Mouse (Mus musculus) ZHBTc4 (cell line): ENCODE measurements at regions not wholly inside any gene's neighbourhood (a gene's known extent, or its start where the extent isn't known, plus 50 kb on each side); places are given as distances from the start of the nearest gene placed in this dataset.

ENCODE experiments used
- DNase-seq: peaks from one replicate; pipeline ENCODE4 v3.0.0-alpha.2; 2011; ENCODE audit warnings: low read depth, low spot score

GRCm38 (mm10) chr12:102057979-102058378 lies 70.6 kb upstream of the Slc24a4 start:
- DNase-seq = no peak

- no peak for DNase-seq
Observed at GRCm38 (mm10) chr12:102058428-102058827, 70.1 kb upstream of the Slc24a4 start.

DNA sequence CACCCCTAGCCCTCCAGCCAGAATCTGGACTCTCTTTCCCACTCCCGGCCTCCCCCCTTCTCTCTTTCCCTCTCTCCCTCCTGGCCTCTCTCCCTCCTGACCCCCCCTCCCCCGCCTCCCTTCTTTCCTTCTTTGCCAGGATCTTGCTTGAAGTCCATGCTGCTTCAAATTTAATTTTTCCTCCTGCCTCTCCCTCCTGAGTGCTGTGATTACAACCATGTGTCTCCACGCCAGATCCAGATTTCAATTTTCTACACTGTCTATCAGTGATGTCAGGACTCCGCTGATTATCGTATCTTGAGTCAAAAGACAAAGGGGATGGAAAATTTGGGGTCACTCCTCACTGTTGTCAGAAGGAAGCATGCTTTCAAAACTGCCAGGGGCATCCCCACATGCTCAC lies 67.4 kb upstream of the Slc24a4 start:
- DNase-seq = no peak

DNA sequence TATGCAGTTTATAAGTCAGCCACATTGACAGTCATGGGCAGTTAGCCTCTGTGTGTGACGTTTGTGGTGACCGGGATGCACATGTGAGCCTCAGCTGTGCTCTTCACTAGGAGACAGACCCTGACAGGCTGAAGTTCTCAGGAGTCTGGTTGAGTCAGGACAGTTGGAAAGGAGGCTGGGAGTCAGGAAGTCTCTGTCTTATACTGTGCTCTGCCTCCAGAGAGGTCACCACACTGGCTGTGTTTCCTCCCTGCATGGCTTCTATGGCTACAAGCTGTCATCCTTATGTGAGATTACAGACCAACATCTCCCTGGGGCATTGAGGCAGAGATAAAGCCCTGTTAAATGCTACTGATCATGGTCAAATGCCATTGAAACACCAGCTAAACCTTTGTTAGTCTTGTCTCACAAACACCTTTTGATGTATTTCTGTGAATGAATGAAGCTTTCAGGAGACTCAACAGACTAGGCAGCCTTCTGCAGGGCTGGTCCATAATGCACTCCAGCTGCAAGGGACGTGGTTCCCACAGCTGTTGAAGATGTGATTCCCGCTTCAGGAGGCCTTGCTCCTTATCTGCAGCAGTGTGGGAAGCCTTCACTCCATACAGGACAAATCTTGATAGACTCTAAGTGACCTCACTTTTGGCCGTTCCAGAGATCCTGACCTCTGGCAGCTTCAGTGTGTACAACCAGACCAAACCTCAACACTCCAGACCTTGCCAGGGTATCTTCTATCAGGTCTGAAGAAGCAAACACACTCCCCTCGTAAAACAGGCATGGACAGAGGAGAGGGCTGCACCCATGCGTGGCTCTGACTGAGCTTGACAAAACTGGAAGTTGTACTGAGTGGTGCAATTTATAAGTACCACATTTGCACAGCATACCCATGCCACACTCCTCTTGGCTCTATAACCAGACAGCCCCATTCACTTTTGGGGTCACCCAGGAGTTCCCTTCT lies 66.6 kb upstream of the Slc24a4 start:
- DNase-seq = no peak

GRCm38 (mm10) chr12:102062648-102063047 lies 65.9 kb upstream of the Slc24a4 start:
- no peak for DNase-seq

GRCm38 (mm10) chr12:102063211-102063610 lies 65.3 kb upstream of the Slc24a4 start:
- DNase-seq = no peak

GRCm38 (mm10) chr12:102064710-102065325 lies 63.7 kb upstream of the Slc24a4 start:
- peak; percentile 19 for DNase-seq

GRCm38 (mm10) chr12:102067685-102068084 lies 60.8 kb upstream of the Slc24a4 start:
- DNase-seq = no peak

DNA sequence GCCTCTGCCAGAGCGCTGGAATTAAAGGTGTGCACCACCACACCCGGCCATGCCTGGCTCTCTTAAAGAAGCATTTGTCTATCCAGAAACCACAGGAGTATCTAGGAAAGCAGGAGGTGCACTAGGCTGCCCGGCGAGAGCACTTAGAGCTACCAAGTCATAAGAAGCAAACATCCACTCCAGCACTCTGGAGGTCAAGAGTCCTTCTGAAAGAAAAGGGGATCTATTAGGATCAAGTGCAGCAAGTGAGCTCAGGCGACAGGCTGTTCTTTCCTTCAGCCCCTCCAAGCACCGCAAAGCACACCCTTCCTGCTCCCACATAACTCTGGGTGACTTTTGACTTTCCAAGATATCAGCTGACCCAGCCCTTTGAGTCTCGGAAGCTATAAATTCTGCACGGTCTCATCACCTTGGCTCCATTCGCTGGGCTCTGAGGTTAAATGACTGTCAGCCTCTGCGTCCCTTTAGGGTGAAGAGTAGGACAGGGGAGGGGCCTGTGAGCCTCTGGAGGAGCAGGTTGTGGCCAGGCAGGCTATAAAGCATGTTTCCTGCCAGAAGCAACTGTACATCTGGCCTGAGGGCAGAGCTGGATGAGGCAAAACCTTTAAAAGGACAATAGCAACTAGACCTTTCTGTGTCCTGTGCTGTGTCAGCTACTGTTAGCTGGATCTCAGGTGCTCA lies 58.9 kb upstream of the Slc24a4 start:
- DNase-seq = peak; percentile 18

- no peak for DNase-seq
Observed at GRCm38 (mm10) chr12:102071888-102072619, 56.5 kb upstream of the Slc24a4 start.

DNA sequence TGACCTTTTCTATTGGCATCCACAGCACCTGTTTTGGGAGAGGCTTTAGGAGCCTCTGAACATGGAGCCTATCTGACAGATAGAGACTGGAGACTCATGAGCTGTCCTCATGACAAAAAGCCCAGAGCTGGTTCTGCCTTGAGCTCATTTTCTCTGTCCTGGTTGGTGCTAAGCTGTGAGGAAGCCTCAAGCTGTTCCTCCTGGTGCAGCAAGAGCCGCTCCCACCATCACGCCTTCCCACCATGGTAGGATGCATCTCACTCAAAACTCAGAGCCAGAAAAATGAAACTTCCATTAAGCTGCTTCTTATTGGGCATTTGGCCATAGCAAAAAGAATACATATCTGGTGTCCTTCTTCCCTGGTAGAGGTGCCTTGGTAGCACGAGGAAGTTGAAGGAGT lies 55.0 kb upstream of the Slc24a4 start:
- no peak for DNase-seq

DNA sequence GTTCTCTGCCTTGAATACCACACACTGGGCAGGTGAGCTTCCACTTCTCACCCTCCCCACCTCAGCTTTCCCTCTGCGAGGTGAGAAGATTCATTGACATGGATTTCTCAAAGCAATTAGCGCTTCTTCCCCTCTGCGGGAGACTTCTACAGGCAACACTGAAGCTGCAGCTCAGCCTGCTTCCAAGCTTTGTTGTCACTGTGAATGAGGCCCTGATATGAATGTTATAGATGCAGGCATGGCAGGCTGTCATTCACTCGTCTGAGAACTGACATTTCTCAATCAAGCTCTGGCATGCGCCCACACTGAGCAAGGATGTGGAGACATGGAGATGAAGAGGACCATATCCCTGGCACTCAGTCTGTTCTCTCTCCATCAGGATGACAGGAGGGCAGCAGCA lies 52.2 kb upstream of the Slc24a4 start:
- DNase-seq = no peak
